Mouse (Mus musculus) bone marrow macrophage, adult 2 months (primary cell): ENCODE measurements around the gene Utp11. TPM values are rescaled to one million over a fixed set of nuclear protein-coding genes. Genes with fewer than 3 reads are reported as not detected.

ENCODE experiments used
- H3K27ac ChIP-seq: 2 replicates; pipeline ENCODE4 v1.5.1; 2012; ENCODE audit warnings: low read depth, low read length; ENCODE audit not compliant: insufficient read depth
- H3K4me1 ChIP-seq: 2 replicates; pipeline ENCODE4 v1.6.1; 2012; ENCODE audit warnings: low read length; ENCODE audit not compliant: control insufficient read depth, insufficient read depth
- H3K4me3 ChIP-seq: 2 replicates; pipeline ENCODE4 v1.5.1; 2012; ENCODE audit warnings: mild to moderate bottlenecking, low read length, moderate library complexity; ENCODE audit not compliant: insufficient read depth
- CTCF ChIP-seq: IDR thresholded peaks from 2 replicates; pipeline ENCODE4 v1.5.1; 2012; ENCODE audit warnings: low read depth, mild to moderate bottlenecking, low read length, moderate library complexity
- POLR2A ChIP-seq: IDR thresholded peaks from 2 replicates; pipeline ENCODE4 v1.6.1; 2012; ENCODE audit warnings: mild to moderate bottlenecking, low read depth, low read length, borderline replicate concordance
- polyA plus RNA-seq: library from polyadenylated mRNA; stranded (reverse); fragments of >200 nt; gene quantifications from 2 replicates; pipeline ENCODE4 v1.2.4, GENCODE M21; 2012; ENCODE audit not compliant: missing spikeins, insufficient read depth, insufficient read length

Gene Utp11
- polyA plus RNA-seq, 1 experiment = 45.8 TPM

GRCm38 (mm10) chr4:124659251-124660217 lies 33.9 kb downstream of the Utp11 start:
- H3K4me1 ChIP-seq = no peaks in the 10 kb centered on the region
- peak overlapping the region; percentile 19; the same call in 1 of the 2 replicates for H3K4me3 ChIP-seq
- TF ChIP-seq CTCF (no peak), POLR2A (no peak)
- no peak overlapping the region for H3K27ac ChIP-seq

DNA sequence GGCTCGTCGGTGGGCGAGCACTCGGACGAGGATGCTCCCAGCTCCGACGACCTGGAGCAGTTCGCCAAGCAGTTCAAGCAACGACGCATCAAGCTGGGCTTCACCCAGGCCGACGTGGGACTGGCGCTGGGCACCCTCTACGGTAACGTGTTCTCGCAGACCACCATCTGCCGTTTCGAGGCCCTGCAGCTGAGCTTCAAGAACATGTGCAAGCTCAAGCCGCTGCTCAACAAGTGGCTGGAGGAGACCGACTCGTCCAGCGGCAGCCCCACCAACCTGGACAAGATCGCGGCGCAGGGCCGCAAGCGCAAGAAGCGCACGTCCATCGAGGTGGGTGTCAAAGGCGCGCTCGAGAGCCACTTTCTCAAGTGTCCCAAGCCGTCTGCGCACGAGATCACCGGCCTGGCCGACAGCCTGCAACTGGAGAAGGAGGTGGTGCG lies 35.0 kb downstream of the Utp11 start:
- no peaks in the 10 kb centered on the region for H3K4me1 ChIP-seq
- no peak for TF ChIP-seq CTCF
- no peak for TF ChIP-seq POLR2A
- no peak overlapping the region for H3K27ac ChIP-seq
- H3K4me3 ChIP-seq = no peak overlapping the region

GRCm38 (mm10) chr4:124657781-124658180 lies 35.6 kb downstream of the Utp11 start:
- Histone ChIP-seq H3K4me1 (0 out of 2 replicates have a peak, but pooled peaks cover 4% of the 10 kb centered on the region), H3K27ac (no peak overlapping the region), H3K4me3 (peak overlapping the region; percentile 37)
- TF ChIP-seq POLR2A = no peak
- no peak for TF ChIP-seq CTCF

- Histone ChIP-seq H3K4me3 (peak overlapping the region; percentile 61), H3K27ac (no peak overlapping the region), H3K4me1 (peaks cover 9% of the 10 kb centered on the region)
- no peak for TF ChIP-seq CTCF
- no peak for TF ChIP-seq POLR2A
Observed at GRCm38 (mm10) chr4:124656854-124657650, 36.3 kb downstream of the Utp11 start.

DNA sequence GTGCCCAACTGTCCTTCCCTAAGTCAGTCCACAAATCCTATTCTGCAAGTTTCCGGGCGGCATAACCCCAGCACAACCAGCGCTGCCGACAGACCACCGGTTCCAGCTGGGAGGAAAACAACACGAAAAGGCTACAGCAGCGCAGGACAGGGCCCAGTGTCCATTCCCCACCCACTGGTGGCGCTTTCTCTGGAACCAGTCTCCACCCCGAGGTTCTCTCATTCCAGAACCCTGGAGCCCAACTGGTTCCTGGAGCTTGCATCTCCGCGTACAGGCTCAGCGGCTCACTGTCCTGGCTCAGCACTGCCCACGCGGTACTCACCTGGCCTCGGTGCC lies 36.9 kb downstream of the Utp11 start, which contains the start of gene Pou3f1:
Gene Pou3f1, plus strand, starts transcription at position 290 of the 336 bp plus-strand sequence.
- H3K27ac ChIP-seq = no peak within 1 kb of the TSS
- peaks cover 9% of the 10 kb centered on the region for H3K4me1 ChIP-seq
- peak within 1 kb of the TSS; percentile 61 for H3K4me3 ChIP-seq
- TF ChIP-seq POLR2A = no peak
- TF ChIP-seq CTCF = no peak

DNA sequence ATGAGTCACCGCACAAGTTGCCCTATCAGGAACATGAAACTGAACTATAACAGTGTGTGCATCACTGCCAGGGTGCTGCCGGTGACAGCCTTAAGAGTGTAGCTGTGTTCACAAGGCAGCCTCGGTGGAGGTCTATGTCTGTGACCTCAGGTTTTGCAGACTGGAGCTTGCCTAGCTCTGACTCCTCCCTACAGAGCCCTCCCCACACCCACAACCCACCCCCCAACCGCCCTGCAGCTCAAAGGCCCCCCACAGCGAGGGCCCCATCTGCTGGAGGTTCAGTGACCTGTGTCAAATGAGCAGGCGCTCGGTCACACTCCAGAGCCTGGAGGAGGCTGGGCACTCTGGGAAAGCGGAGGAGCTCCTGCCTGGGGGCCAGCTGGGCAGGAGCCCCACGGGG lies 40.5 kb downstream of the Utp11 start:
- no peak overlapping the region for H3K4me3 ChIP-seq
- no peak for TF ChIP-seq POLR2A
- 0 out of 2 replicates have a peak, but pooled peaks have one; percentile 18 for TF ChIP-seq CTCF
- peaks cover 9% of the 10 kb centered on the region for H3K4me1 ChIP-seq
- no peak overlapping the region for H3K27ac ChIP-seq

GRCm38 (mm10) chr4:124647909-124648308 lies 45.5 kb downstream of the Utp11 start:
- H3K4me3 ChIP-seq = no peak overlapping the region
- H3K27ac ChIP-seq = no peak overlapping the region
- TF ChIP-seq POLR2A = no peak
- TF ChIP-seq CTCF = no peak
- H3K4me1 ChIP-seq = peaks cover 18% of the 10 kb centered on the region

GRCm38 (mm10) chr4:124646591-124646990 lies 46.8 kb downstream of the Utp11 start:
- H3K4me3 ChIP-seq = no peak overlapping the region
- H3K4me1 ChIP-seq = peaks cover 12% of the 10 kb centered on the region
- TF ChIP-seq CTCF = no peak
- no peak for TF ChIP-seq POLR2A
- H3K27ac ChIP-seq = no peak overlapping the region

DNA sequence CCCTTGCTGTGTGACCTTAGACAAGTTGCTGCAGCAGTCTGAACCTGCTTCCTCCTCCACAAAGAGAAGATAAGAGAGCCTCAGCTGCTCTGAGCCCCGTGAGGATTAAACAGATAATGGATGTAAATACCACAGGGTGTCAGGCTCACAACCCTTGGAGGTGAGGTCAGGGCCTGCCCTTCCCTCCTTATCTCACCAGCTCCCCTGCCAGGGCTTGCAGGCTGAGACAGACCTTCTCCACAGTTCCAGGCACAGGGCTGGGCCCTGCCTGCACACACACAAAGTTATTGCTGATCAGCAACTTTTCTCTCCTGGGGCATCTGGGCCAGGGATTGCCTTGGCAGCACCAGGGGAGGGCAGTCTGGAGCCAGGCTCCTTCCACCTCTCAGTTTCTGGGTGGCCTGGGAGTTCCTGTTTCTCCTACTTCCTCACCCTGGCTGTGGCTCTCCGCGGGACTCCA lies 48.4 kb downstream of the Utp11 start:
- Histone ChIP-seq H3K4me3 (no peak overlapping the region), H3K27ac (no peak overlapping the region), H3K4me1 (peaks cover 12% of the 10 kb centered on the region)
- TF ChIP-seq POLR2A (no peak), CTCF (peak; percentile 50)
